In genomic region chr12:9581506-9581905, GRCm38 (mm10) we compare ENCODE assay signal across 14 mouse cellular contexts. TPM values are rescaled to one million over a fixed set of nuclear protein-coding genes. Genes with fewer than 3 reads are reported as not detected.
DNase-seq lines count a peak whose midpoint lies in the region; ATAC-seq and TF ChIP-seq lines count a peak whose summit lies in the region.
"Had no signal": no experiment of that assay in that cellular context is flagged by ENCODE, and none has a peak within 500 bp of the region (broad histone marks: within the 10 kb centered on the region; RNA-seq: fewer than 3 reads in every experiment).

No protein-coding gene starts in this region.

- WGBS in forebrain, embryonic 10.5 days: under 1% methylated on average over 12 of the region's 12 CpGs
- under 1% methylated on average over 12 of the region's 12 CpGs for WGBS in forebrain, postnatal 0 days
- 18% methylated on average over 12 of the region's 12 CpGs for WGBS in kidney, embryonic 14.5 days
- 7% methylated on average over 12 of the region's 12 CpGs for WGBS in limb, embryonic 11.5 days

- no peaks in the 10 kb centered on the region for H3K9me3 ChIP-seq in forebrain, embryonic 10.5 days
- H3K9me3 ChIP-seq in forebrain, postnatal 0 days (ENCODE audit: low read length): no peaks in the 10 kb centered on the region
- H3K9me3 ChIP-seq in kidney, embryonic 14.5 days (ENCODE audit: control insufficient read depth, low read length): no peaks in the 10 kb centered on the region
- H3K9me3 ChIP-seq in E14TG2a.4 (ENCODE audit: low read length): no peaks in the 10 kb centered on the region
- no peaks in the 10 kb centered on the region for H3K9me3 ChIP-seq in limb, embryonic 11.5 days (ENCODE audit: control insufficient read depth, low read length)

- H3K4me3 ChIP-seq in forebrain, embryonic 10.5 days: no peak overlapping the region
- H3K4me3 ChIP-seq in forebrain, postnatal 0 days (ENCODE audit: low read depth, low read length): no peak overlapping the region
- H3K4me3 ChIP-seq in kidney, embryonic 14.5 days (ENCODE audit: low read length): peak overlapping the region; percentile 29
- peak overlapping the region; percentile 41; the same call in 1 of the 2 replicates for H3K4me3 ChIP-seq in E14TG2a.4 (replicated peaks; ENCODE audit: low read length)
- peak overlapping the region; percentile 22; the same call in 1 of the 2 replicates for H3K4me3 ChIP-seq in limb, embryonic 11.5 days (ENCODE audit: low read depth, low read length)

- peaks cover 87% of the 10 kb centered on the region for H3K27me3 ChIP-seq in forebrain, embryonic 10.5 days (ENCODE audit: poor library complexity, severe bottlenecking)
- peaks cover 63% of the 10 kb centered on the region for H3K27me3 ChIP-seq in forebrain, postnatal 0 days (ENCODE audit: insufficient read depth, low read length)
- peaks cover 53% of the 10 kb centered on the region for H3K27me3 ChIP-seq in kidney, embryonic 14.5 days (ENCODE audit: control insufficient read depth, insufficient read depth, low read length)
- H3K27me3 ChIP-seq in E14TG2a.4 (ENCODE audit: insufficient read depth, low read length): peaks cover 96% of the 10 kb centered on the region
- H3K27me3 ChIP-seq in limb, embryonic 11.5 days (ENCODE audit: control insufficient read depth, insufficient read depth, low read length): peaks cover 46% of the 10 kb centered on the region
- H3K27me3 ChIP-seq: Patski had no signal

- H3K4me2 ChIP-seq in forebrain, postnatal 0 days (ENCODE audit: low read depth): no peak overlapping the region
- peak overlapping the region; percentile 55 for H3K4me2 ChIP-seq in kidney, embryonic 14.5 days (replicated peaks; ENCODE audit: low read depth, low read length)
- peak overlapping the region; percentile 78; the same call in 1 of the 2 replicates for H3K4me2 ChIP-seq in limb, embryonic 11.5 days (ENCODE audit: low read depth, severe bottlenecking)

- peaks cover 39% of the 10 kb centered on the region for H3K4me1 ChIP-seq in forebrain, embryonic 10.5 days
- no peaks in the 10 kb centered on the region for H3K4me1 ChIP-seq in forebrain, postnatal 0 days (ENCODE audit: insufficient read depth)
- peaks cover 11% of the 10 kb centered on the region; the same call in 1 of the 2 replicates for H3K4me1 ChIP-seq in kidney, embryonic 14.5 days (ENCODE audit: control insufficient read depth, insufficient read depth, low read length)
- H3K4me1 ChIP-seq in E14TG2a.4 (replicated peaks; ENCODE audit: low read depth, low read length): peaks cover 44% of the 10 kb centered on the region
- peaks cover 16% of the 10 kb centered on the region for H3K4me1 ChIP-seq in limb, embryonic 11.5 days (ENCODE audit: control insufficient read depth, insufficient read depth, low read length)

- H3K36me3 ChIP-seq in forebrain, embryonic 10.5 days (replicated peaks): no peaks in the 10 kb centered on the region
- H3K36me3 ChIP-seq in forebrain, postnatal 0 days (ENCODE audit: insufficient read depth): no peaks in the 10 kb centered on the region
- no peaks in the 10 kb centered on the region; the same call in 1 of the 2 replicates for H3K36me3 ChIP-seq in kidney, embryonic 14.5 days (ENCODE audit: control insufficient read depth, insufficient read depth, low read length)
- H3K36me3 ChIP-seq in E14TG2a.4 (ENCODE audit: insufficient read depth, low read length): no peaks in the 10 kb centered on the region
- H3K36me3 ChIP-seq in limb, embryonic 11.5 days (ENCODE audit: control insufficient read depth, insufficient read depth, low read length): no peaks in the 10 kb centered on the region

- H3K27ac ChIP-seq in forebrain, embryonic 10.5 days: no peak overlapping the region
- no peak overlapping the region for H3K27ac ChIP-seq in forebrain, postnatal 0 days (ENCODE audit: low read depth, low read length)
- H3K27ac ChIP-seq in kidney, embryonic 14.5 days (ENCODE audit: low read depth, low read length): no peak overlapping the region
- H3K27ac ChIP-seq in limb, embryonic 11.5 days (replicated peaks; ENCODE audit: low read depth, low read length): no peak overlapping the region

- no peak for ATAC-seq in forebrain, postnatal 0 days
- ATAC-seq in kidney, embryonic 14.5 days (ENCODE audit: low FRiP score, low TSS enrichment): no peak
- ATAC-seq in limb, embryonic 11.5 days (ENCODE audit: insufficient number of reproducible peaks, low FRiP score, low TSS enrichment, low read depth): no peak
- ATAC-seq: Patski had no signal

- no peak for TF ChIP-seq CTCF in forebrain, postnatal 0 days (IDR thresholded peaks at IDR 0.05; ENCODE audit: low read depth)
- no peak for TF ChIP-seq CTCF in E14TG2a.4 (conservative IDR thresholded peaks at IDR 0.05; ENCODE audit: low read length)

- no peak overlapping the region for H3K9ac ChIP-seq in forebrain, postnatal 0 days
- H3K9ac ChIP-seq in kidney, embryonic 14.5 days (ENCODE audit: low read depth, low read length): no peak overlapping the region
- H3K9ac ChIP-seq in limb, embryonic 11.5 days (ENCODE audit: low read length): no peak overlapping the region

- DNase-seq in forebrain, embryonic 10.5 days (ENCODE audit: extremely low spot score, low spot score): peak; percentile 21
- DNase-seq in forebrain, postnatal 0 days: no peak
- no peak for DNase-seq in kidney, adult 18-20 months
- peak; percentile 50 for DNase-seq in limb, embryonic 11.5 days (ENCODE audit: low spot score)
- DNase-seq in thymus, postnatal 36 days: no peak
- DNase-seq in layer of hippocampus, adult 9-11 months: no peak
- DNase-seq: adrenal gland, postnatal 25 days; cerebellum, adult 2 months; gastrocnemius, postnatal 36 days; kidney, postnatal 25 days had no signal

RNA-seq across cellular contexts. Expression of gene Osr1, which starts 11.6 kb away (rescaled TPM):
- polyA plus RNA-seq in forebrain, embryonic 10.5 days (2016; fragmentation: Nextera tagmentation; extraction: Ambion mirVana): 2.3 and 3.4 TPM in 2 replicates
- 4.2 and 8.4 TPM in 2 replicates for total RNA-seq in forebrain, postnatal 0 days (2014; rRNA removed)
- polyA plus RNA-seq in forebrain, postnatal 0 days (2015; fragmentation: Nextera tagmentation; extraction: Ambion mirVana): 5.6 and 7.4 TPM in 2 replicates
- polyA plus RNA-seq in kidney, embryonic 14.5 days (2014; fragmentation: Nextera tagmentation; extraction: Ambion mirVana): 35.0 and 47.2 TPM in 2 replicates
- 62.8 and 81.9 TPM in 2 replicates for polyA plus RNA-seq in limb, embryonic 11.5 days (2014; fragmentation: Nextera tagmentation; extraction: Ambion mirVana)
- total RNA-seq: megakaryocyte progenitor cell, adult 5-6 weeks had no signal

Comparison
In these comparisons a context has a peak if more than half of its experiments do, and no peak if none do; other contexts are left out.
1. DNase-seq: peak in forebrain, embryonic 10.5 days (single experiment) and limb, embryonic 11.5 days (single experiment); none in forebrain, postnatal 0 days (single experiment), kidney, adult 18-20 months (single experiment), thymus, postnatal 36 days (0 of 2) and layer of hippocampus, adult 9-11 months (single experiment).
2. H3K4me3 ChIP-seq: peak in kidney, embryonic 14.5 days (single experiment), E14TG2a.4 (single experiment) and limb, embryonic 11.5 days (single experiment); none in forebrain, embryonic 10.5 days (single experiment) and forebrain, postnatal 0 days (single experiment).